Mouse (Mus musculus) testis, adult 2 months (tissue): ENCODE data around the gene Gm20388. TPM values are rescaled to one million over a fixed set of nuclear protein-coding genes. Genes with fewer than 3 reads are reported as not detected.

Source experiments
- H3K27ac ChIP-seq: fragments of 200-500 bp; 2 replicates; pipeline ENCODE4 v1.5.1; 2012; ENCODE audit warnings: low read depth, low read length; ENCODE audit not compliant: control insufficient read depth, insufficient read depth
- H3K27me3 ChIP-seq: fragments of 200-500 bp; 2 replicates; pipeline ENCODE4 v1.6.1; 2012; ENCODE audit warnings: mild to moderate bottlenecking, low read length, moderate library complexity; ENCODE audit not compliant: control insufficient read depth, insufficient read depth
- H3K36me3 ChIP-seq: fragments of 200-500 bp; 2 replicates; pipeline ENCODE4 v1.6.1; 2012; ENCODE audit warnings: mild to moderate bottlenecking, low read length; ENCODE audit not compliant: control insufficient read depth, insufficient read depth
- H3K4me1 ChIP-seq: fragments of 200-500 bp; 2 replicates; pipeline ENCODE4 v1.6.1; 2012; ENCODE audit warnings: low read length; ENCODE audit not compliant: control insufficient read depth, insufficient read depth
- H3K4me3 ChIP-seq: fragments of 200-500 bp; 2 replicates; pipeline ENCODE4 v1.5.1; 2012; ENCODE audit warnings: low read depth, mild to moderate bottlenecking, low read length, moderate library complexity, mixed read lengths; ENCODE audit not compliant: control insufficient read depth
- CTCF ChIP-seq: fragments of 200-500 bp; IDR thresholded peaks from 2 replicates; pipeline ENCODE4 v1.5.1; 2012; ENCODE audit warnings: low read depth, mild to moderate bottlenecking, inconsistent platforms, low read length, moderate library complexity; ENCODE audit not compliant: control insufficient read depth, insufficient read depth, insufficient replicate concordance
- POLR2A ChIP-seq: fragments of 200-500 bp; IDR thresholded peaks from 2 replicates; pipeline ENCODE4 v1.6.1; 2012; ENCODE audit warnings: low read depth, mild to moderate bottlenecking, inconsistent platforms, low read length, moderate library complexity; ENCODE audit not compliant: control insufficient read depth
- polyA plus RNA-seq: library from polyadenylated mRNA; depleted of rRNA; stranded (reverse); fragments of >200 nt; gene quantifications from 2 replicates; pipeline ENCODE4 v1.2.3, GENCODE M21; 2012

The Gm20388 gene
- polyA plus RNA-seq, 1 experiment: 5.6 TPM

DNA sequence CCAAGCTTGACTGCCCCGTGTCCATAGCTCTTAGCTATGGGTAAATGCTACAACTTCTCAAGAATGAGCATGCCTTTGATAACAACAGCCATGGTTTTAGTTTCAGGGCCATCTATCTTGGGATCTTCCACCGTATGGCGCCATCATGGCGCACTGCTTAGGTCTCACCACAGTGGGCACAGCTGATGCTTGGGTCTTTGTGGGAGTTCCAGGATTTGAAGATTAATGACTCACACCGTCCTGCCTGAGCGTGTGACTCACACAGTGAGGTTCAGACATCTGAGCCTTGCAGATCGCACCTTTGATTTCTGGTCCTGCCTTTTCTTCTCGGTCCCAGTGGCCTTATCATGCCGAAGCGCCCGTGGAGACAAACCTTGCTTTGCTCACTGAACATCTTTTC is 4360.3 kb downstream of the Gm20388 start:
- no peak overlapping the region for H3K27ac ChIP-seq
- TF ChIP-seq POLR2A: no peak
- TF ChIP-seq CTCF: no peak
- no peaks in the 10 kb centered on the region for H3K36me3 ChIP-seq
- no peaks in the 10 kb centered on the region for H3K27me3 ChIP-seq
- no peak overlapping the region for H3K4me3 ChIP-seq
- H3K4me1 ChIP-seq: no peaks in the 10 kb centered on the region

GRCm38 (mm10) chr8:124271518-124271917 is 4360.9 kb downstream of the Gm20388 start:
- Histone ChIP-seq H3K4me3 (no peak overlapping the region), H3K27me3 (no peaks in the 10 kb centered on the region), H3K36me3 (no peaks in the 10 kb centered on the region), H3K4me1 (no peaks in the 10 kb centered on the region), H3K27ac (no peak overlapping the region)
- TF ChIP-seq CTCF: no peak
- no peak for TF ChIP-seq POLR2A

DNA sequence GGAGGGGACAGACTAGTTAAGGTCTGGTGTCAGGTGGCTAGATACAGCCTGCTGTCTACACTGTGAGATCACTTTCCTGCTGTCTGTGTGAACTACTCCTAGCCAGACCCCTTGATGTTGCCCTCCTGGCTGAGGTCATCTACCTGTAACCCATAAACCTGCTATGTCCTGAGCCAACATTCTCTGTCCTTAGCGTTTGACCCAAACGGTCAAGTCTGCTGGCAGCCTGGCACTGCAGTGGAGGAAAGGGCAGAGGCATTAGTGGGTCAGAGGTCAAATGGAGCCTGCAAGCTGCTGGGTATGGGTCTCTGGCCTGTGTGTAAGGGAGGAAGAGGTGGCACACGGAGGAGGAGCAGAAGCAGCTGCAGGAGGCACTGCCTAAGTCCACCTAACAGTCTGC is 4362.2 kb downstream of the Gm20388 start:
- H3K4me3 ChIP-seq: no peak overlapping the region
- H3K27ac ChIP-seq: no peak overlapping the region
- H3K27me3 ChIP-seq: no peaks in the 10 kb centered on the region
- H3K4me1 ChIP-seq: no peaks in the 10 kb centered on the region
- TF ChIP-seq POLR2A: no peak
- TF ChIP-seq CTCF: no peak
- no peaks in the 10 kb centered on the region for H3K36me3 ChIP-seq

- H3K36me3 ChIP-seq: no peaks in the 10 kb centered on the region
- H3K4me3 ChIP-seq: no peak overlapping the region
- H3K27ac ChIP-seq: no peak overlapping the region
- TF ChIP-seq POLR2A (no peak), CTCF (no peak)
- H3K4me1 ChIP-seq: no peaks in the 10 kb centered on the region
- H3K27me3 ChIP-seq: no peaks in the 10 kb centered on the region
Observed at GRCm38 (mm10) chr8:124273606-124274218, 4363.1 kb downstream of the Gm20388 start.

GRCm38 (mm10) chr8:124274441-124275120 is 4363.9 kb downstream of the Gm20388 start:
- H3K4me1 ChIP-seq: no peaks in the 10 kb centered on the region
- no peak overlapping the region for H3K4me3 ChIP-seq
- H3K27me3 ChIP-seq: no peaks in the 10 kb centered on the region
- H3K36me3 ChIP-seq: no peaks in the 10 kb centered on the region
- TF ChIP-seq CTCF (no peak), POLR2A (no peak)
- H3K27ac ChIP-seq: no peak overlapping the region

- H3K4me1 ChIP-seq: no peaks in the 10 kb centered on the region
- H3K36me3 ChIP-seq: no peaks in the 10 kb centered on the region
- no peak overlapping the region for H3K4me3 ChIP-seq
- no peaks in the 10 kb centered on the region for H3K27me3 ChIP-seq
- no peak overlapping the region for H3K27ac ChIP-seq
- TF ChIP-seq CTCF: no peak
- no peak for TF ChIP-seq POLR2A
Observed at GRCm38 (mm10) chr8:124275377-124276071, 4364.9 kb downstream of the Gm20388 start.
